In the genomic region with DNA sequence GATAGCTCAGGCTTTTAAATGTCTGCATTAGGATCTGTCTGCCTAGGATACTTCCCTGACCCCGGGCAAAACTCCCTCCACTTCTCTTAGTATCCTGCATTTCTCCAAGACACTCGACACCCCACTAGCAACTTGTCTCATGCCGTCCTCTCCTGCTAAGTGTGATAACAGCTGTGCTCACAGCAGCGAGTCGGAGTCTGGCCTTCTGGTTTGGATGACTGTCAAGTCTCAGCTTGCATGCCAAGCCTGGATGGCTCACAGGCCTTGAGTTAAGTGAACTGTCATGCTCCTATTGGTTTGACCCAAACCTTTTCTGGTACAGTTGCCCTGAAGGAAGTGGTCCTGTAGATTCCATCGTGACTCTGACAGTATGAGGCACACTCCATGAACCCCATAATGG, we compare ENCODE assay signal across 9 mouse cellular contexts.
DNase-seq lines count a peak whose midpoint lies in the region; ATAC-seq lines count a peak whose summit lies in the region.
"Had no signal": no experiment of that assay in that cellular context is flagged by ENCODE, and none has a peak within 500 bp of the region (broad histone marks: within the 10 kb centered on the region; RNA-seq: fewer than 3 reads in every experiment).

No protein-coding gene starts in this region.

- WGBS in midbrain, embryonic 14.5 days, result 74% methylated on average over 6 of the region's 6 CpGs

- ATAC-seq in midbrain, embryonic 14.5 days (ENCODE audit: low FRiP score, low TSS enrichment), result no peak
- no peak for ATAC-seq in granulocyte monocyte progenitor cell, adult 5-6 weeks (replicated peaks; ENCODE audit: poor library complexity, severe bottlenecking)

- H3K27ac ChIP-seq in midbrain, embryonic 14.5 days (replicated peaks; ENCODE audit: low read depth, low read length), result no peak overlapping the region

- intact Hi-C loops in left cerebral cortex, postnatal 36 days (cut with DNase I), result no loop called here

- H3K4me2 ChIP-seq in midbrain, embryonic 14.5 days (ENCODE audit: low read length), result no peak overlapping the region

- H3K4me1 ChIP-seq in midbrain, embryonic 14.5 days (ENCODE audit: control insufficient read depth, insufficient read depth, low read length), result no peaks in the 10 kb centered on the region
- H3K4me1 ChIP-seq: megakaryocyte, embryonic 14.5 days had no signal

- H3K9me3 ChIP-seq in midbrain, embryonic 14.5 days (ENCODE audit: control insufficient read depth, low read length), result no peaks in the 10 kb centered on the region
- H3K9me3 ChIP-seq: megakaryocyte, embryonic 14.5 days had no signal

- no peak overlapping the region for H3K4me3 ChIP-seq in midbrain, embryonic 14.5 days (replicated peaks; ENCODE audit: low read depth, low read length)
- H3K4me3 ChIP-seq: megakaryocyte, embryonic 14.5 days had no signal

- DNase-seq in embryo, embryonic 11 days, result peak; percentile 18
- DNase-seq in embryo, embryonic 9.5 days (ENCODE audit: extremely low spot score), result no peak
- peak; percentile 9 to 21 for DNase-seq in left cerebral cortex, postnatal 36 days (ENCODE audit: low spot score in 2 of 2)
- no peak for DNase-seq in left cerebral cortex, adult 11 months (ENCODE audit: low spot score)
- peak; percentile 49 for DNase-seq in brain, adult 2 months (ENCODE audit: low read depth, low spot score)
- peak; percentile 4 to 12 for DNase-seq in layer of hippocampus, postnatal 36 days
- DNase-seq in midbrain, embryonic 14.5 days, result no peak

- no peaks in the 10 kb centered on the region for H3K27me3 ChIP-seq in midbrain, embryonic 14.5 days (ENCODE audit: control insufficient read depth, insufficient read depth, low read length)

- H3K9ac ChIP-seq in midbrain, embryonic 14.5 days (replicated peaks; ENCODE audit: low read length), result no peak overlapping the region

- no peaks in the 10 kb centered on the region for H3K36me3 ChIP-seq in midbrain, embryonic 14.5 days (ENCODE audit: control insufficient read depth, insufficient read depth, low read length)

Comparison
In these comparisons a context has a peak if more than half of its experiments do, and no peak if none do; other contexts are left out.
1. DNase-seq: peak in embryo, embryonic 11 days (single experiment), left cerebral cortex, postnatal 36 days (2 of 2), brain, adult 2 months (single experiment) and layer of hippocampus, postnatal 36 days (2 of 2); none in embryo, embryonic 9.5 days (single experiment), left cerebral cortex, adult 11 months (single experiment) and midbrain, embryonic 14.5 days (single experiment).